Mouse (Mus musculus) gastrocnemius, postnatal 25 days (tissue): ENCODE data around the gene Mcu. TPM values are rescaled to one million over a fixed set of nuclear protein-coding genes. Genes with fewer than 3 reads are reported as not detected.
A peak's percentile ranks its signal among the peaks of the same experiment; 100 is the strongest.

Experiments
- DNase-seq: peaks from one replicate; pipeline ENCODE4 v3.0.0; 2022
- total RNA-seq, 2 experiments: library from RNA; stranded (reverse); gene quantifications; 1 replicate in 1 of 2; 2 replicates in 1 of 2; pipeline ENCODE4 v1.2.3; 2021

The Mcu gene
- total RNA-seq, 2 experiments from 2014 or later: 38.7 to 40.9 TPM

- DNase-seq: no peak
These were observed 46.1 kb downstream of the Mcu start for GRCm38 (mm10) chr10:59570360-59570759.

GRCm38 (mm10) chr10:59569481-59569869 lies 47.0 kb downstream of the Mcu start:
- DNase-seq: no peak

- no peak for DNase-seq
These were observed 47.6 kb downstream of the Mcu start for GRCm38 (mm10) chr10:59568665-59569480.

- no peak for DNase-seq
These were observed 49.5 kb downstream of the Mcu start for GRCm38 (mm10) chr10:59566968-59567367.

GRCm38 (mm10) chr10:59565995-59566410 lies 50.5 kb downstream of the Mcu start:
- no peak for DNase-seq

- no peak for DNase-seq
These were observed 51.9 kb downstream of the Mcu start for GRCm38 (mm10) chr10:59564551-59564950.

- no peak for DNase-seq
These were observed 54.0 kb downstream of the Mcu start for GRCm38 (mm10) chr10:59562511-59562910.

GRCm38 (mm10) chr10:59560126-59560525 lies 56.4 kb downstream of the Mcu start:
- no peak for DNase-seq

GRCm38 (mm10) chr10:59558602-59559001 lies 57.9 kb downstream of the Mcu start:
- DNase-seq: no peak

- no peak for DNase-seq
These were observed 58.3 kb downstream of the Mcu start for GRCm38 (mm10) chr10:59558164-59558563.

GRCm38 (mm10) chr10:59556541-59556940 lies 60.0 kb downstream of the Mcu start:
- DNase-seq: no peak

- DNase-seq: no peak
These were observed 62.2 kb downstream of the Mcu start for GRCm38 (mm10) chr10:59554243-59554642.

- no peak for DNase-seq
These were observed 64.0 kb downstream of the Mcu start for GRCm38 (mm10) chr10:59552456-59552855.

- no peak for DNase-seq
These were observed 67.6 kb downstream of the Mcu start for GRCm38 (mm10) chr10:59548768-59549333.

- no peak for DNase-seq
These were observed 68.3 kb downstream of the Mcu start for GRCm38 (mm10) chr10:59548211-59548610.

- no peak for DNase-seq
These were observed 69.1 kb downstream of the Mcu start for GRCm38 (mm10) chr10:59547426-59547825.

- DNase-seq: no peak
These were observed 71.3 kb downstream of the Mcu start for GRCm38 (mm10) chr10:59545169-59545568.

- DNase-seq: no peak
These were observed 73.1 kb downstream of the Mcu start for GRCm38 (mm10) chr10:59543351-59543750.

- no peak for DNase-seq
These were observed 75.0 kb downstream of the Mcu start for GRCm38 (mm10) chr10:59541466-59541865.

- DNase-seq: no peak
These were observed 75.9 kb downstream of the Mcu start for GRCm38 (mm10) chr10:59540596-59540995.

GRCm38 (mm10) chr10:59540081-59540480 lies 76.4 kb downstream of the Mcu start:
- no peak for DNase-seq

GRCm38 (mm10) chr10:59539533-59539875 lies 77.0 kb downstream of the Mcu start:
- DNase-seq: peak; percentile 50

- no peak for DNase-seq
These were observed 77.5 kb downstream of the Mcu start for GRCm38 (mm10) chr10:59538767-59539532.
